Mouse (Mus musculus): ENCODE results near the gene Ldb3. TPM values are rescaled to one million over a fixed set of nuclear protein-coding genes. Genes with fewer than 3 reads are reported as not detected.
A peak's percentile ranks its signal among the peaks of the same experiment; 100 is the strongest.

Gene Ldb3
- polyA plus RNA-seq, 1 experiment from 2014 or later: 0.56 TPM

DNA sequence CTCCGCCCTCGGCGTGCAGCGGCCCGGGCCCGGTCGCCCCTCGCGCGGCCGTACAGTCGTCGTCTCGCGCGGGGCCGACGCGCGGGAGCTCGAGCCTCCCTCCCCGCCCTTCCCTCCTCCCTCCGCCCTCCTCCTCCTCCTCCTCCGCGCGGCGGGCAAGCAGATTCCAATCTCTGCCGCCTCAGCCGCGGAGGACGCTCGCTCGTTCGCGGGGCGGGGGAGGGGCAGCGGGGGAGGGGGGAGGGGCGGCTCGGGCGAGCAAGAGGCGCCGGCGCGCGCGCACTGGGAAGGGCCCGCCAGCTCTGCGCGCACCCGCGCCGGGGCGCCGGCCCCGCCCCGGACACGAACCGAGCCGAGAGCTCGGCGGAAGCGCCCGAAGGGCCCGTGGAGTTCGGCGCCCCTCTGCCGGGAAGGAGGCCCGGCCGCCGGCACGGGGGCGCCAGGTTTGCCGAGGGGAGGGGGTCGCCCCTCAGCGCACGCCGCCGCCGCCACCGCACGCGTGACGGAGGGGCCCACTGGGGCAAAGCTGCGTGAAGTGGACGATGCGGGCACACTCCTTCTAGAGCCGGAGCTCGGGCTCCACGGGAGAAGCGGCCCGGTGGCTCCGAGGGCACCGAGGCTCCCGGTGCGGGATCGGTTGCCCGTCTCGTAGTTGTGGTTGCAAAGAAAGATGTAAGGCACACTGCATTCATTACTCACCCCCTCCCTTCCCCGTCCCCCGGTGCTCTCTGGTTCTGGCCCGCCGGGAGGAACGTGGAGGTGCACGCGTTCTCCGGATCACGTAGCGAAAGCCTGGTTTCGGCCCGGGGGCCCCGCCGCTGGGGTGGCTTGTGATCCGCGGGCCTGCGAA is 85.8 kb downstream of the Ldb3 start:
- Histone ChIP-seq H3K36me3 (no peaks in the 10 kb centered on the region), H3K27ac (peak overlapping the region; percentile 97), H3K27me3 (0 out of 2 replicates have a peak, but pooled peaks cover 5% of the 10 kb centered on the region), H3K4me1 (replicated peaks) (peaks cover 39% of the 10 kb centered on the region), H3K4me3 (peak overlapping the region; percentile 88), H3K9me3 (no peaks in the 10 kb centered on the region), H3K9ac (peak overlapping the region; percentile 93), H3K4me2 (peak overlapping the region; percentile 73)
- peak; percentile 93 for ATAC-seq (ENCODE audit: low FRiP score)
- 1% methylated on average over 56 of the region's 115 CpGs for whole genome bisulfite sequencing

DNA sequence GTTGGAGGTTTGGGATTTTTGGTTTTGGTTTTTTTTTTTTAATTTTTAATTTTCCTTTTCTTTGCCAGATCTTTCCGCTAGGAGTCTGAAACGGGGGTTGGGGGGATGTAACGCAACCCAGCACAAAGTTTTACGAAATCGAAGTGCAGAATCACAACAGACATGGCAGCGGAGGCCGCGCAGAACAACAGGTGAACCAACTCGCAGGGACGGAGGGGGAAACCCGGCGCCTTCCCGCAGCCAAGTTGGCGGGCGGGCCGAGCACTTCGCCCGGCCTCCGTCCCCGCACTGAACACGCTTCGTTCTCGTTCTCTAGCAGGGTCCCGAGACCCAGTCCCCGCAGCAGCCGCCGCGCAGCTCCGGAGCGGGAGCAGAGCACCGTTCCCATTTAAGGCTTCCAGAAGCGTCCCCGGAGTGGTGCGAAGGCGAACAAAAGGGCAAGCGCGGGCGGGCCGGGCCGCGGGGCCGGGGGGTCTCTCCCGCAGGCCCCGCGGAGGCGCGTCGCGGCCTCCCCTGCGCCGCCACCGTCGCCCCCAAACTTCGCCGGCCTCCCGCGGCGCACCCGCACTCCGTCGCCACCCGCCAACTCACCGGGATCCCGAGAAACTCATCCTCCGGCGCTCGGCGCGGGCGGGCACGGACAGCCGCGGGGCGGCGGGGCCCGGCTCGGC is 86.5 kb downstream of the Ldb3 start:
- Histone ChIP-seq H3K9ac (peak overlapping the region; percentile 93), H3K4me3 (peak overlapping the region; percentile 88), H3K36me3 (no peaks in the 10 kb centered on the region), H3K4me1 (replicated peaks) (peaks cover 43% of the 10 kb centered on the region), H3K9me3 (no peaks in the 10 kb centered on the region), H3K27ac (peak overlapping the region; percentile 97), H3K4me2 (peak overlapping the region; percentile 73), H3K27me3 (0 out of 2 replicates have a peak, but pooled peaks cover 5% of the 10 kb centered on the region)
- ATAC-seq (ENCODE audit: low FRiP score): peak; percentile 32
- under 1% methylated on average over 70 of the region's 77 CpGs for WGBS

DNA sequence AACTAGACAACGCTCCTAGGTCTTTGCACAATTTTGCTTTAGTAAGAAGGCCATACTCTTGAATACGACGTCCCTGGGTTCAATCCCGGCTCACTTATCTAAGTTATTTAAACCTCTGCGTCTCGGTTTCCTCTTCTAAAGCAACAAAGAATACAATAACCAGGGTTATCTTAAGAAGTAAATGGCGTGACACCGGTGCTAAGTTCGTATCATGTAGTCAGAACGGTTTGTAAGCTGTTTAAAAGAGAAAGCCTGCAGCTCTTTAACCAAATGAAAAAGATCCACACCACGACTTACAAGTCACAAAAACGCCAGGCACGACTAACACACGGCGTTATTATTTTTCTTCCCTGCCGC is 87.1 kb downstream of the Ldb3 start:
- ATAC-seq (ENCODE audit: low FRiP score): no peak
- Histone ChIP-seq H3K9me3 (no peaks in the 10 kb centered on the region), H3K4me3 (peak overlapping the region; percentile 88), H3K27ac (peak overlapping the region; percentile 97), H3K9ac (peak overlapping the region; percentile 93), H3K4me2 (peak overlapping the region; percentile 73), H3K4me1 (replicated peaks) (peaks cover 43% of the 10 kb centered on the region), H3K27me3 (0 out of 2 replicates have a peak, but pooled peaks cover 3% of the 10 kb centered on the region), H3K36me3 (no peaks in the 10 kb centered on the region)
- WGBS: under 1% methylated on average over 16 of the region's 16 CpGs

DNA sequence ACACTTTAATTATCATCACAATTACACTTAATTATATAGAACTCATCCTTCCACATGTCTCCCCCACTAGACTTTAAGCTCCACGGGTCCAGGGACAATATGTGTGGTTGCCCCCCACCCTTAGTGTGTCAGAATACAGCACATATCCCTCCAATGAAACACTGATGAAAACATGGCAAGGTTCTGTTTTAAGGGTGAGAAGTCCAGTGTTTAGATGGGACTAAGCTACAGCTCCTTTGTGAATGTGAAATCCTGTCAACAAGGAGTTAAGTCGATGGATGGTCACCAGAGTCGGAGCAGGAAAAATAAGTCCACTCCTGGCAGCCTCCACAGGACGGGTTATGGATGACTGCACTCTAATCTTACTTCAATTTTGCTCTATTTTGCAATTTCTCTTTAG is 88.2 kb downstream of the Ldb3 start:
- Histone ChIP-seq H3K36me3 (no peaks in the 10 kb centered on the region), H3K9me3 (no peaks in the 10 kb centered on the region), H3K4me2 (peak overlapping the region; percentile 73), H3K9ac (peak overlapping the region; percentile 35; the same call in 1 of the 2 replicates), H3K4me1 (replicated peaks) (peaks cover 43% of the 10 kb centered on the region), H3K27me3 (no peaks in the 10 kb centered on the region), H3K27ac (no peak overlapping the region), H3K4me3 (peak overlapping the region; percentile 88)
- no peak for ATAC-seq (ENCODE audit: low FRiP score)
- 5% methylated on average over 4 of the region's 4 CpGs for WGBS

DNA sequence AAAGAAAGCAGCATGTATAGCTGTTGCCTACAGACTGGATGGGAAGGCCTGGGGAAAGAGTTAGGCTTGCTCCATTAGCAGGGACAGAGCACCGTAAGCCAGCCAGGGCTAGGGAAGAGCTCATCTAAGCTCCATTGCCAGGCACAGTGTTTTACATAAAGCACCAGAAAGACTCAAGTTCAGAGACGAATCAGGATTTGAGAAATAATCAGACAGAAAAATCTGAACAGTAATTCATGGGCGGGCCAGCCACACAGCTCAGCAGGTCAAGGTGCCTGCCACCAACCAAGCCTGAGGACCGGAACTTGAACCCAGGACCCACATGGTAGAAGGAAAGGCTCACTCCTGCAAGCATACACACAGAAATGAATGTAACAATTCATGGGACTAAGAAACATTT is 88.8 kb downstream of the Ldb3 start:
- ATAC-seq (ENCODE audit: low FRiP score): no peak
- 66% methylated on average over 4 of the region's 4 CpGs for WGBS
- Histone ChIP-seq H3K9ac (peak overlapping the region; percentile 35; the same call in 1 of the 2 replicates), H3K4me2 (peak overlapping the region; percentile 73), H3K27me3 (no peaks in the 10 kb centered on the region), H3K27ac (peak overlapping the region; percentile 8; the same call in 1 of the 2 replicates), H3K36me3 (no peaks in the 10 kb centered on the region), H3K4me1 (replicated peaks) (peaks cover 43% of the 10 kb centered on the region), H3K4me3 (peak overlapping the region; percentile 88), H3K9me3 (no peaks in the 10 kb centered on the region)

DNA sequence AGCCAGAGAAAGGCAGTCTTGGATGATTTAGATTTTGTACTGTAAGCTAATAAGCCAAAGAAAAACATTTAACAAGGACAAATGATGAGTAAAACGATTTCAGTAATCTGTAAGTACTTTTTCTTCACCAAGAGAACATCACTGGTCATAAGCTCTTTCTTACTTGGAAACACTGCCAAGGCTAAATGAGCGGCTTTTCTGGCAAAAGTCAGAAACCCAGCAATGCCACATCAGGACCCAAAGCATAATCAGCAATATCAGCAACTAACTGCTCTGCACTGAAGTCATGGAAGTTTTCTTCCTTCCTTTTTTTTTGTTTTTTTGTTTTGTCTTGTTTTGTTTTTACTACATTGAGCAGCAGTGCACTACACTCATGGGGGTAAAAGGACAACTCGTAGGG is 91.1 kb downstream of the Ldb3 start:
- no peaks in the 10 kb centered on the region for H3K27me3 ChIP-seq
- H3K4me1 ChIP-seq (replicated peaks): peaks cover 38% of the 10 kb centered on the region
- no peaks in the 10 kb centered on the region for H3K36me3 ChIP-seq
- H3K4me2 ChIP-seq: no peak overlapping the region
- H3K9ac ChIP-seq: no peak overlapping the region
- no peaks in the 10 kb centered on the region for H3K9me3 ChIP-seq
- ATAC-seq (ENCODE audit: low FRiP score): no peak
- 79% methylated on average over 3 of the region's 3 CpGs for WGBS
- no peak overlapping the region for H3K4me3 ChIP-seq
- H3K27ac ChIP-seq: no peak overlapping the region

DNA sequence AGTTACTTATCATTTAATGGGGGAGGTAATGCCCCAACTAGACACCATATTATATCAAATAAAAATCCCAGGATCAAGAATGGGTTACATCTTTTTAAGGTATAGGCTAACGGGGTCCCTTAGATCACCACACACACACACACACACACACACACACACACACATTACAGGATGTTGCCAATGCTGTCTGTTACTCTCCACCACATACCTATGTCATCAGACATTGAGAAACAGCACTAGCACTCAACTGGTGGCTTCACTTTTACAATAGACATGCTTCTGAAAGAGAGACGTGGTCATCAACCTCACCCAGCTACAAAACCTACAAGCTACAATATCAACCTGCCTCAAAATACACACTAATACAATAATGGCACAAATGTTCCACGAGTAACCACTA is 94.8 kb downstream of the Ldb3 start:
- Histone ChIP-seq H3K4me3 (no peak overlapping the region), H3K4me1 (replicated peaks) (peaks cover 17% of the 10 kb centered on the region), H3K27me3 (no peaks in the 10 kb centered on the region), H3K9ac (no peak overlapping the region), H3K36me3 (no peaks in the 10 kb centered on the region), H3K27ac (no peak overlapping the region), H3K4me2 (no peak overlapping the region), H3K9me3 (no peaks in the 10 kb centered on the region)
- no peak for ATAC-seq (ENCODE audit: low FRiP score)
- WGBS: 96% methylated on average over 3 of the region's 3 CpGs

DNA sequence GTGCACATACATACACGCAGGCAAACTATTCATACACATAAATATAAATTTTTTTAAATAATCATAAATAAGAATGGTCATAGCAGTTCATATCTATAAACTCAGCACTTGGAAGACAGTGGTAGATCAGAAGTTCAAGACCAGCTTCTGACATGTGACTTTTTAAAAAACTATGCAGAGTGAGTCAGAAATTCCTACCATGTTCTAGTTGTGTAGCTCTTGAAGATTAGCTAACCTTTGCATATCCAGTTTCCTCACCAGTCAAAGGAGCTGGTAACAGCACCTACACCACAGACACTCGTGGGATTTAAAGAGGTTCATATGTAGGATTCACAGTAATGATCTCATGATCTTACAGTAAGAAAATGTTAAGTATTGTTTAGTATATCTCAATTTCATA is 95.8 kb downstream of the Ldb3 start:
- H3K27ac ChIP-seq: no peak overlapping the region
- H3K4me2 ChIP-seq: no peak overlapping the region
- no peak overlapping the region for H3K4me3 ChIP-seq
- H3K9ac ChIP-seq: no peak overlapping the region
- WGBS: 94% methylated on average over 2 of the region's 2 CpGs
- no peaks in the 10 kb centered on the region for H3K27me3 ChIP-seq
- no peaks in the 10 kb centered on the region for H3K36me3 ChIP-seq
- H3K4me1 ChIP-seq (replicated peaks): peaks cover 9% of the 10 kb centered on the region; the same call in 1 of the 2 replicates
- H3K9me3 ChIP-seq: no peaks in the 10 kb centered on the region
- ATAC-seq (ENCODE audit: low FRiP score): no peak

DNA sequence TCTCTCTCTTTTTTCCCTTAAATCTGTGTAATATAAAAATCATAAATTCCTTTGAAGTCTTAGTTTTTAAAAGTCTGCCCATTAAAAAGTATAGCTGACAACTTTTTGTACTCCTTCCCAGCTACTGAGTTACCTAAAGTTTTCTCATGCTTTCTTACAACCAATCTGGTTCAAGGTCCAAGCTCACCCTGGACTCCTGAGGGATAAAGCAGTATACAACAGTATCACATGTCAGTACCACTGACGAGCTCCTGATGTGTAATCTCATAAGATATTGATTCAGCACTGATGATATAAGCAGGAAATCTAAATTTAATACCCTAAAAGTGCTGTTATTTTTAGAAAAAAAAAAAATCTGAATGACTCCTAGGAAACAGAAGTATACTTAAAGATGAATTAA is 97.5 kb downstream of the Ldb3 start:
- Histone ChIP-seq H3K4me3 (no peak overlapping the region), H3K9me3 (no peaks in the 10 kb centered on the region), H3K27ac (no peak overlapping the region), H3K4me1 (replicated peaks) (peaks cover 5% of the 10 kb centered on the region; the same call in 1 of the 2 replicates), H3K4me2 (no peak overlapping the region), H3K27me3 (no peaks in the 10 kb centered on the region), H3K36me3 (no peaks in the 10 kb centered on the region), H3K9ac (no peak overlapping the region)
- no peak for ATAC-seq (ENCODE audit: low FRiP score)
- WGBS: 78% methylated on average over 1 of the region's 1 CpGs

DNA sequence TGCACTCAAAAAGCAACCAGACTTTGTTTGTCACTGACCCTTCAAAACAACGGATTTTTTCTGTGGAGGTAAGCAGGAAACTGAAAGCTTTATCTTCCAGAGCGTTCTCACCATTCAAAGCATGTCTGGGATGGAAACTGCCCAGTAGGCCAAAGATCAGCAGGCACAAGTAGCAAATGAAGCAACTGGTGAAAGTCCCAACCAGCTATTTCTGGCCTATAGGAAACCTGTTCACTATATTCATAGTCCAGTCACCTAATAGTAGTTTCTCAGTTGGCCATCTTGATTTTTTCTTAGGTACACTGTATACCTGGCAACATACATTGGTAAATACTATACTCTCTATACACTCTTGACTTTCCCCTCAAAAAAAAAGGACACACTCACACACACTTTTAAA is 98.6 kb downstream of the Ldb3 start:
- Histone ChIP-seq H3K36me3 (no peaks in the 10 kb centered on the region), H3K27ac (no peak overlapping the region), H3K4me1 (replicated peaks) (peaks cover 10% of the 10 kb centered on the region), H3K9me3 (no peaks in the 10 kb centered on the region), H3K4me2 (no peak overlapping the region), H3K27me3 (no peaks in the 10 kb centered on the region), H3K4me3 (no peak overlapping the region), H3K9ac (no peak overlapping the region)
- no peak for ATAC-seq (ENCODE audit: low FRiP score)
- 80% methylated on average over 2 of the region's 2 CpGs for WGBS

DNA sequence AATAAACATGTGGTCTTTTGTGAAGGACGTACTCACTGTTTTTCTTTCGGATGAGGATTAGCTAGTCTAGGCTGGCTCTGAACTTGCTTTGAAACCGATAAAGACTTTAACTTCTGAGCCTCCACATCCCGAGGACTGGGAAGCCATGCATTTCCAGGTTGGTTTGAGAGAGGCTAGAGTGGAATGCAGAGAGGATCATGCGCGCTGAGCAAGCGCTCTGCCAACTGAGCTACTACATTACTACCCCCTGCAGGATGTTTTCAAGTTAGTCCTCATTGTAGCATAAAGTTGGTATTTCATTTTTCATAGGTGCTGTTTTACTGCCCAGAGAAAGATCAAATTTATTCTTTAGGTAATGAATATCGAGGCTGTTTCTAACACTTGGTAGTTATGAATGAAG is 102.3 kb downstream of the Ldb3 start:
- no peaks in the 10 kb centered on the region for H3K36me3 ChIP-seq
- H3K9ac ChIP-seq: no peak overlapping the region
- no peak overlapping the region for H3K27ac ChIP-seq
- no peaks in the 10 kb centered on the region for H3K9me3 ChIP-seq
- H3K4me2 ChIP-seq: no peak overlapping the region
- ATAC-seq (ENCODE audit: low FRiP score): no peak
- H3K27me3 ChIP-seq: no peaks in the 10 kb centered on the region
- 72% methylated on average over 8 of the region's 8 CpGs for WGBS
- H3K4me1 ChIP-seq (replicated peaks): peaks cover 26% of the 10 kb centered on the region
- H3K4me3 ChIP-seq: no peak overlapping the region

DNA sequence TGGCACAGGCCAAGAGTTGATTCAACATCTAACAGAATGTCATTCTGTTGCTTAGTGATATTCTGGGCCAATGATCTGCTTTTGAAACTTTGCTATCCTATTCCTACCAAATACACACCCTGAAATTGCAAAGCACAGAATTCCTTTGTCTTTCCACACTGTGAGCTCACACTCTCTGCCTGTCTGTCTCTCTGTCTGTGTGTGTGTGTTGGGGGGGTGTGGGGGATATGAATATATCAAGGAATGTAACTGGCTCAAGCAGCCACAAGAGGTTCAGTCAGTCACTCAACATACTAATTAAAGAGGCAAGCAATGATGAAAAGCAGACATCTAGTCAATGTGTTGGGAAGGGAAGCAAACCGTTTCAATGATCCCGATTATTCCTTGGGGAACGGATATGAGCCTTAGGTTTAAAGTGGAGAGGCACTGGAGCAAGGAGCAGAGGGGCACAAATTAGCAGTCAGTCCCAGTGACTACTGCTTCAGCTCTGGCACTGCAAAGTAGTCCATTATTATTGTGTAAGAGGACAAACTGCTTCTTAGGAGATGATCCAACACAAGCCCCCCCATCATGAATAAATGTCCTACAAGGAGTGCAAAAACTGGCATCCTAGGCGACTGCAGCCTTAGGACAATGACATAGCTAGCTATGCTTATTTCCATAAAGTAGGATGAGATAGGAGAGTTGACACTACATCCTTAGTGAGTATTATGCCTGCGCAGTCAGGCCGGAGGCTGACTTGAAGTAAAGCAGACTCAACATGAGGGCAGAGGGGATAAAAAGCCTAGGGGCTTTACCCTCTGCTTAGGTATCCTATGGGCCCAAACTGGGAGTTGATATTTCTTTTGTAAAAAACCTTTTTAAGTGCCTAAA is 104.8 kb downstream of the Ldb3 start:
- peaks cover 21% of the 10 kb centered on the region for H3K4me1 ChIP-seq (replicated peaks)
- no peak overlapping the region for H3K4me3 ChIP-seq
- H3K9me3 ChIP-seq: no peaks in the 10 kb centered on the region
- peak; percentile 76; the same call in 1 of the 2 replicates for ATAC-seq (ENCODE audit: low FRiP score)
- H3K27me3 ChIP-seq: no peaks in the 10 kb centered on the region
- H3K4me2 ChIP-seq: no peak overlapping the region
- no peak overlapping the region for H3K9ac ChIP-seq
- WGBS: 49% methylated on average over 6 of the region's 6 CpGs
- H3K27ac ChIP-seq: peak overlapping the region; percentile 71
- H3K36me3 ChIP-seq: no peaks in the 10 kb centered on the region

All from hindbrain, embryonic 13.5 days (tissue).